Mouse (Mus musculus) megakaryocyte, embryonic 14.5 days (primary cell): Measurements from ENCODE around the gene Ttc21a.

Experiments used
- FLI1 ChIP-seq: IDR thresholded peaks from 2 replicates; pipeline ENCODE4 v1.6.1; 2012; ENCODE audit warnings: low read length, inconsistent platforms, mixed read lengths
- GATA1 ChIP-seq: IDR thresholded peaks from 3 replicates; pipeline ENCODE4 v1.6.1; 2012; ENCODE audit warnings: mixed read lengths, low read length, inconsistent platforms, borderline replicate concordance

DNA sequence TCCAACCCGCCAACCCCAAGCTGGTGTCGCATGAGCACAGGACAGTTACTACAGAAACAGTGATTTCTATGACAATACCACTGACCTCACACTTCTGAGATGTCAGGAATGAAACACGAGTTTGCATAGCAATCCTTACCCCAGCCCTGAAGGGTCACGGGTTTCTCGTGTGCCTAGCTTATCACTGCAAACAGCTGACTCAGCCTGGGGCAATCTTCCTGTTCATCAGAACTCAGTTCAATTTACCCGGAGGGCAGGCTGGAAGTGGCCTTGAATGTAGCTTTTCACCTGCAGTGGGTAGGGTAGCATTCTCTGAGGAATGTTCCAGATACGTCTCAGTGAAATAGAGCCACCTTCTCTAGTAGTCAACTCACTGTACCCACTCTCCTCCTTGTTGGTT, 56.8 kb downstream of the Ttc21a start:
- TF ChIP-seq GATA1 (no peak), FLI1 (no peak)
